Mouse (Mus musculus) left cerebral cortex, adult 2 months (tissue): ENCODE measurements at regions not wholly inside any gene's neighbourhood (a gene's known extent, or its start where the extent isn't known, plus 50 kb on each side); places are given as distances from the start of the nearest gene placed in this dataset.

ENCODE experiments used
- DNase-seq, 2 experiments: peaks; one replicate each; pipeline ENCODE4 v3.0.0; 2021 to 2022; ENCODE audit warnings: low spot score in 2 of 2, mixed read lengths in 1 of 2; ENCODE audit errors: extremely low spot score in 1 of 2
- H3K27ac ChIP-seq: fragments of 200-600 bp; 2 replicates; pipeline ENCODE4 v1.8.1; 2022
- H3K4me3 ChIP-seq: fragments of 200-600 bp; 2 replicates; pipeline ENCODE4 v1.8.1; 2022
- CTCF ChIP-seq: fragments of 200-600 bp; IDR thresholded peaks from 2 replicates; pipeline ENCODE4 v1.8.1; 2022; ENCODE audit warnings: antibody characterized with exemption, mild to moderate bottlenecking, moderate library complexity
- intact Hi-C: fragments of 180-260 bp; cut with DNase I; formaldehyde crosslinking; loops from one replicate; pipeline ENCODE4 v1.15.1; 2025

DNA sequence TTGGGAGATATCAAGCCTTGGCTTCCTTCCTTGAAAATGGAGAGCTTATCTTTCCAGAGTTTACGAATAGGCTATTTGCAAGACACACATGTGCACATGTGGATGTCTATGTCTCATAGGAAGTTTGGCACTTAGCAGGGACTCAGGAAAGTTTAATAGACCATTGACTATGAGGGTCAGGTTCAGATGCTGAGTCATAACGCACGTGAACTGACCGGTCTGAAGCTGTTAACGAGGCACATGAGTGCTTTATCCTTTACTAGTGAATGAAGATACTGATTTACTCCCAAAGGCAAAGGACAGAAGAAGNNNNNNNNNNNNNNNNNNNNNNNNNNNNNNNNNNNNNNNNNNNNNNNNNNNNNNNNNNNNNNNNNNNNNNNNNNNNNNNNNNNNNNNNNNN, 1442.8 kb downstream of the Gsdmc2 start:
- no peak overlapping the region for H3K27ac ChIP-seq
- intact Hi-C loops = no loop called here
- DNase-seq = no peak
- no peak overlapping the region for H3K4me3 ChIP-seq
- TF ChIP-seq CTCF = no peak

- intact Hi-C loops = no loop called here
- H3K27ac ChIP-seq = no peak overlapping the region
- no peak for TF ChIP-seq CTCF
- no peak for DNase-seq
- no peak overlapping the region for H3K4me3 ChIP-seq
Observed at GRCm38 (mm10) chr15:62400984-62401609, 1443.9 kb downstream of the Gsdmc2 start.

- Histone ChIP-seq H3K4me3 (no peak overlapping the region), H3K27ac (no peak overlapping the region)
- DNase-seq = no peak
- intact Hi-C loops = no loop called here
- TF ChIP-seq CTCF = no peak
Observed at GRCm38 (mm10) chr15:62399381-62399780, 1445.6 kb downstream of the Gsdmc2 start.

DNA sequence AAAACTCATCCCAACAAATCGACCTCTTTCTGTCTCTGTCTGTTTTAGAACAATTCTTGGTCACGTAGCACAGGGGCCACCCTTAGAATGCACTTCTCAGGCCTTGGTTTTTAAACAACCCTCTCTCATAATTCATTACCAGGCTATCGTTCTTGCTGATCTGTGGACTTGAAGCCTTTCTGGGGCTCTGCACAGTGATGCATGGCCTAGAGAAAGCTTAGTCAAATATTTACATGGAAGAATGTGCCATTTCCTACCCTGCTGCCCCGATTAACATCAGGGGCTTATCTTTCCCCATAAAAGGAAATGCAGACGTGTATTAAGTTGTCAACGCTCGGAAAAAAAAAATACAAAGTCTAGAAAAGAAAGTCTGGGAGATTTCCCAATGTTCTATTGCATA, 1448.0 kb downstream of the Gsdmc2 start:
- H3K4me3 ChIP-seq = no peak overlapping the region
- no peak for DNase-seq
- no peak overlapping the region for H3K27ac ChIP-seq
- intact Hi-C loops = no loop called here
- no peak for TF ChIP-seq CTCF

DNA sequence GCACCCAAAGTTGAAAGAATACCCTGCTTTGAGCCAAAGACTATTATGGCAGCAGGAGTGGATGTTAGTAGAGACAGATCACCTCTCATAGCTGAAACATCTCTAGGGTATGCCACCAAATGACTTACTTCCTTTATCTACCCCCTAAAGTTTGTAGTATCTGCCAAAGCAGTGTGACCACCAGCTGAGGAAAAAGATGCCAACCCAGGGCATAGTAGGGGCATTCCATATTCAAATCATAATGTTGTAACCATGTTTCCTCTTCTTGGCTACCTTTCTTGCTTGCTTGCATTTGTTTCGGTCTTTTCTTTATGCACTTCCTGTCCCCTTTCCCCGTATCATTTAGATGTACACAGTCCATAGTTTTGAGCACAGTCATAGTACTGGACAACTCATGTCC, 1449.6 kb downstream of the Gsdmc2 start:
- DNase-seq = no peak
- no peak for TF ChIP-seq CTCF
- Histone ChIP-seq H3K4me3 (no peak overlapping the region), H3K27ac (no peak overlapping the region)
- intact Hi-C loops = no loop called here

DNA sequence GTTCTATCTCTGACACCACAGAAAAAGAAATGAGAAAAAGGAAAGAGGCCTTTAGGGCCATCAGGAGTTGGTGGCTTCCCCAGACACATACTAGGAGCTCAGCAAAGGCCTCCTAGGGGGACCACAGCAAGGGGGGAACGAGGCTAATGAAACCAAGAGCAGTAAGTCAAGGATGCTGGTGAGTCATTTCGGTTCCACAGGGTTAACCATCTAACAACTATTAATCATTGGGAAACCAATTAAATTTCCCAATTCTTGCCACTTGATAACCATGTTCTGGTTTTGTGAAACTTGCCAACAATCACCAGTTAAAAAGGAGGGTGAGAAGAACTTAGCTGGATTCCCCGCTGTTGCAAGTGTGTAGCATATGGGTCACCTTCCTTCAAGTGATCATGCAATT, 1451.6 kb downstream of the Gsdmc2 start:
- intact Hi-C loops = no loop called here
- no peak for TF ChIP-seq CTCF

GRCm38 (mm10) chr15:62392839-62393238, 1452.1 kb downstream of the Gsdmc2 start:
- H3K27ac ChIP-seq = no peak overlapping the region
- intact Hi-C loops = no loop called here
- H3K4me3 ChIP-seq = no peak overlapping the region
- no peak for DNase-seq
- no peak for TF ChIP-seq CTCF

More for the DNA sequence above, 1451.6 kb downstream of the Gsdmc2 start:
- Histone ChIP-seq H3K27ac (no peak overlapping the region), H3K4me3 (no peak overlapping the region)
- DNase-seq = no peak

GRCm38 (mm10) chr15:62392381-62392780, 1452.6 kb downstream of the Gsdmc2 start:
- DNase-seq = no peak
- Histone ChIP-seq H3K4me3 (no peak overlapping the region), H3K27ac (no peak overlapping the region)
- no peak for TF ChIP-seq CTCF
- intact Hi-C loops = no loop called here

DNA sequence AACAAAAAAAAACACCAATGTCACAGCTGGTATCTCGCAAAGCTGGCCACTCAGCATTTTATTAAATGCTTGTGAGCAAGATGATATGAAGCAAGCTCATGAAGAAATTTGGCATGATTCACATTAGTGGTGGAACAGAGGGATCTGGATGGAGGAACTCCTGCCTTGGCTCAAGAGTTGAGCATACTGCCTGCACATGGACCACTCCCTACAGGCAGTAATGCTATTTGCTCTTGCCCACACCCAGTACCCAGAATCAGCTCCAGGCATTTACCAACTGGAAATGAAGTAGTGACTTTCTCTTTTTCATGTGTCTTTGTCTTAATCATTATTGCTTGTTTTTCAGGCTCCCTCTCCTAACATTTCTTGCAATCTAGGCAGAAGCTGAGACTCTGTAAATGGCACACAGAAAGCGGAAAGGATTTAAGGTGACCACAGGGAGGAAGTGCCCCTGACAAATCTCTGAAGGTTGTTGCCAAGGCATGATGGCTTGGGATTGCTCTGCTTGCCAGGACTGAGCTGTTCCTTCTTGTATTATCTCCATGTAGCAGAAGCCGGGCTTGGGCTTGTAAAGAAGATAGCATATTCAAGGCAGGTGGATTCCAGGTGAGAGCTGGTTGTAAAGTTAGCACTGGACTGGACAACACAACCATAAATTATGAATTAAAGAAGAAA, 1455.4 kb downstream of the Gsdmc2 start:
- Histone ChIP-seq H3K4me3 (no peak overlapping the region), H3K27ac (no peak overlapping the region)
- DNase-seq = no peak
- intact Hi-C loops = no loop called here
- TF ChIP-seq CTCF = no peak

DNA sequence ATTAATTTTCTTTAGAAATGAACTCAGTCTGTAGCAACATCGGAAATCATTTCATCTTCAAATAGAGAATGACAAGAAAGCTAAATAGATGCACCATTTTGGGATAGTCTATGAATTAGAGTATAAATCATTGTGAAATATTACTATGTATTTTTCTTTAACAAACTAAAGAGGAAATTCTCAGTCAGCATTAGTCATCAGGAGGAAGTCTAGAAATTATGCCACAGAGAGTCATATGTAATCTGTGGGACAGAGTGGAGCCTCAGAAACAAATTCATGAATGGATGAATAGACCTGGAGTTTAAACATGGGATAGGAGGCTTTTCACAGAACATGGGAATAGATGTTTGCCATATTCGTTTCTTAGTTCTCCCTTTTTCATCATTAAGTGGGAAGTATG, 1459.4 kb upstream of the A1bg start:
- no peak for DNase-seq
- intact Hi-C loops = no loop called here
- TF ChIP-seq CTCF = no peak
- Histone ChIP-seq H3K27ac (no peak overlapping the region), H3K4me3 (no peak overlapping the region)

GRCm38 (mm10) chr15:62374641-62375040, 1451.8 kb upstream of the A1bg start:
- H3K4me3 ChIP-seq = no peak overlapping the region
- intact Hi-C loops = no loop called here
- no peak for TF ChIP-seq CTCF

GRCm38 (mm10) chr15:62361171-62361570, 1438.4 kb upstream of the A1bg start:
- TF ChIP-seq CTCF = no peak
- intact Hi-C loops = no loop called here
- no peak overlapping the region for H3K4me3 ChIP-seq
- H3K27ac ChIP-seq = no peak overlapping the region
- no peak for DNase-seq

More at GRCm38 (mm10) chr15:62374641-62375040, 1451.8 kb upstream of the A1bg start:
- no peak for DNase-seq
- H3K27ac ChIP-seq = no peak overlapping the region
